Mouse (Mus musculus) stomach, embryonic 15.5 days (tissue): Measurements from ENCODE around the gene Tex14. TPM values are rescaled to one million over a fixed set of nuclear protein-coding genes. Genes with fewer than 3 reads are reported as not detected.

Source experiments
- ATAC-seq: fragments of 200-750 bp; cut with Nextera tagmentation; 2 replicates; pipeline ENCODE4 v1.8.0; 2017; ENCODE audit warnings: low read depth, moderate number of reproducible peaks, moderate TSS enrichment; ENCODE audit not compliant: insufficient read depth, low FRiP score
- H3K27ac ChIP-seq: fragments of 300-500 bp; sonication (generic); 2 replicates; pipeline ENCODE4 v1.5.1; 2015; ENCODE audit warnings: mild to moderate bottlenecking, inconsistent platforms
- H3K27me3 ChIP-seq: fragments of 300-500 bp; sonication (generic); replicated peaks from 2 replicates; pipeline ENCODE4 v1.6.1; 2015; ENCODE audit warnings: inconsistent platforms
- H3K36me3 ChIP-seq: fragments of 300-500 bp; sonication (generic); 2 replicates; pipeline ENCODE4 v1.6.1; 2015; ENCODE audit warnings: inconsistent platforms
- H3K4me1 ChIP-seq: fragments of 300-500 bp; sonication (generic); 2 replicates; pipeline ENCODE4 v1.6.1; 2015; ENCODE audit warnings: inconsistent platforms
- H3K4me2 ChIP-seq: fragments of 300-500 bp; sonication (generic); 2 replicates; pipeline ENCODE4 v1.6.1; 2015; ENCODE audit warnings: mild to moderate bottlenecking, inconsistent platforms
- H3K4me3 ChIP-seq: fragments of 300-500 bp; sonication (generic); replicated peaks from 2 replicates; pipeline ENCODE4 v1.5.1; 2015; ENCODE audit warnings: inconsistent platforms
- H3K9ac ChIP-seq: fragments of 300-500 bp; sonication (generic); 2 replicates; pipeline ENCODE4 v1.6.1; 2015; ENCODE audit warnings: inconsistent platforms
- H3K9me3 ChIP-seq: fragments of 300-500 bp; sonication (generic); 2 replicates; pipeline ENCODE4 v1.6.1; 2016; ENCODE audit warnings: inconsistent platforms
- WGBS: fragments of 180-500 bp; shearing (Covaris S2); methylation state at CpG from one replicate; pipeline ENCODE4 v1.1.7; 2015; 5-methylcytosine and 5-hydroxymethylcytosine counted together
- polyA plus RNA-seq: library from polyadenylated mRNA; unstranded; fragments of >200 nt; fragmentation: Nextera tagmentation; extraction: Ambion mirVana; gene quantifications from 2 replicates; pipeline ENCODE4 v1.2.1, GENCODE M21; 2015

Gene Tex14
- polyA plus RNA-seq, 1 experiment from 2014 or later = 0.59 TPM

- H3K27me3 ChIP-seq = no peaks in the 10 kb centered on the region; the same call in 1 of the 2 replicates
- WGBS = 63% methylated on average over 5 of the region's 5 CpGs
Observed at GRCm38 (mm10) chr11:87570743-87571142, 165.9 kb downstream of the Tex14 start.

GRCm38 (mm10) chr11:87571361-87571950, 166.6 kb downstream of the Tex14 start:
- no peaks in the 10 kb centered on the region for H3K4me1 ChIP-seq
- no peak overlapping the region for H3K4me3 ChIP-seq
- H3K27ac ChIP-seq = no peak overlapping the region
- H3K4me2 ChIP-seq = no peak overlapping the region
- WGBS = 90% methylated on average over 1 of the region's 1 CpGs
- H3K9me3 ChIP-seq = no peaks in the 10 kb centered on the region
- H3K36me3 ChIP-seq = no peaks in the 10 kb centered on the region
- H3K9ac ChIP-seq = no peak overlapping the region
- H3K27me3 ChIP-seq = no peaks in the 10 kb centered on the region; the same call in 1 of the 2 replicates
- no peak for ATAC-seq

More at GRCm38 (mm10) chr11:87570743-87571142, 165.9 kb downstream of the Tex14 start:
- no peak for ATAC-seq
- Histone ChIP-seq H3K9ac (no peak overlapping the region), H3K27ac (no peak overlapping the region), H3K9me3 (no peaks in the 10 kb centered on the region), H3K4me3 (no peak overlapping the region), H3K4me1 (no peaks in the 10 kb centered on the region), H3K4me2 (no peak overlapping the region), H3K36me3 (no peaks in the 10 kb centered on the region)

GRCm38 (mm10) chr11:87573751-87574150, 168.9 kb downstream of the Tex14 start:
- Histone ChIP-seq H3K27ac (no peak overlapping the region), H3K36me3 (no peaks in the 10 kb centered on the region), H3K4me3 (no peak overlapping the region), H3K9me3 (no peaks in the 10 kb centered on the region), H3K4me1 (peaks cover 8% of the 10 kb centered on the region), H3K4me2 (no peak overlapping the region), H3K27me3 (no peaks in the 10 kb centered on the region; the same call in 1 of the 2 replicates), H3K9ac (no peak overlapping the region)
- WGBS = 59% methylated on average over 7 of the region's 7 CpGs
- ATAC-seq = no peak

- Histone ChIP-seq H3K4me1 (peaks cover 10% of the 10 kb centered on the region), H3K27me3 (no peaks in the 10 kb centered on the region; the same call in 1 of the 2 replicates), H3K4me2 (no peak overlapping the region), H3K27ac (no peak overlapping the region), H3K36me3 (no peaks in the 10 kb centered on the region), H3K4me3 (no peak overlapping the region), H3K9me3 (no peaks in the 10 kb centered on the region), H3K9ac (no peak overlapping the region)
- no peak for ATAC-seq
- 53% methylated on average over 21 of the region's 21 CpGs for WGBS
Observed at GRCm38 (mm10) chr11:87574520-87575180, 169.8 kb downstream of the Tex14 start.

GRCm38 (mm10) chr11:87577601-87578248, 172.9 kb downstream of the Tex14 start:
- H3K4me3 ChIP-seq = peak overlapping the region; percentile 55
- ATAC-seq = no peak
- H3K36me3 ChIP-seq = no peaks in the 10 kb centered on the region
- no peaks in the 10 kb centered on the region; the same call in 1 of the 2 replicates for H3K27me3 ChIP-seq
- peak overlapping the region; percentile 5; the same call in 1 of the 2 replicates for H3K9ac ChIP-seq
- WGBS = 30% methylated on average over 6 of the region's 6 CpGs
- no peaks in the 10 kb centered on the region for H3K9me3 ChIP-seq
- no peak overlapping the region for H3K27ac ChIP-seq
- H3K4me2 ChIP-seq = peak overlapping the region; percentile 97
- peaks cover 10% of the 10 kb centered on the region for H3K4me1 ChIP-seq

GRCm38 (mm10) chr11:87578249-87578962, 173.5 kb downstream of the Tex14 start:
- no peaks in the 10 kb centered on the region for H3K9me3 ChIP-seq
- H3K4me1 ChIP-seq = peaks cover 10% of the 10 kb centered on the region
- H3K9ac ChIP-seq = peak overlapping the region; percentile 5
- peak overlapping the region; percentile 55 for H3K4me3 ChIP-seq
- H3K36me3 ChIP-seq = no peaks in the 10 kb centered on the region
- no peaks in the 10 kb centered on the region; the same call in 1 of the 2 replicates for H3K27me3 ChIP-seq
- WGBS = under 1% methylated on average over 40 of the region's 40 CpGs
- ATAC-seq = peak; percentile 68; the same call in 1 of the 2 replicates
- peak overlapping the region; percentile 97 for H3K4me2 ChIP-seq
- H3K27ac ChIP-seq = peak overlapping the region; percentile 59

GRCm38 (mm10) chr11:87578963-87579601, 174.2 kb downstream of the Tex14 start:
- peak overlapping the region; percentile 59 for H3K27ac ChIP-seq

GRCm38 (mm10) chr11:87579713-87580112, 174.8 kb downstream of the Tex14 start:
- H3K4me2 ChIP-seq = no peak overlapping the region
- H3K9me3 ChIP-seq = no peaks in the 10 kb centered on the region
- 49% methylated on average over 1 of the region's 1 CpGs for WGBS
- 0 out of 2 replicates have a peak overlapping the region, but pooled peaks have one; percentile 26 for H3K27ac ChIP-seq
- H3K4me1 ChIP-seq = peaks cover 10% of the 10 kb centered on the region
- H3K27me3 ChIP-seq = no peaks in the 10 kb centered on the region; the same call in 1 of the 2 replicates
- no peaks in the 10 kb centered on the region for H3K36me3 ChIP-seq
- ATAC-seq = no peak
- no peak overlapping the region for H3K4me3 ChIP-seq
- no peak overlapping the region for H3K9ac ChIP-seq

More at GRCm38 (mm10) chr11:87578963-87579601, 174.2 kb downstream of the Tex14 start:
- no peaks in the 10 kb centered on the region for H3K36me3 ChIP-seq
- peak overlapping the region; percentile 55 for H3K4me3 ChIP-seq
- peaks cover 10% of the 10 kb centered on the region for H3K4me1 ChIP-seq
- 19% methylated on average over 10 of the region's 10 CpGs for WGBS
- H3K9ac ChIP-seq = 0 out of 2 replicates have a peak overlapping the region, but pooled peaks have one; percentile 5
- no peaks in the 10 kb centered on the region for H3K9me3 ChIP-seq
- peak overlapping the region; percentile 97 for H3K4me2 ChIP-seq
- no peak for ATAC-seq
- no peaks in the 10 kb centered on the region; the same call in 1 of the 2 replicates for H3K27me3 ChIP-seq

GRCm38 (mm10) chr11:87580543-87581085, 175.7 kb downstream of the Tex14 start:
- ATAC-seq = no peak
- no peak overlapping the region for H3K9ac ChIP-seq
- peaks cover 10% of the 10 kb centered on the region for H3K4me1 ChIP-seq
- no peak overlapping the region for H3K27ac ChIP-seq
- H3K27me3 ChIP-seq = no peaks in the 10 kb centered on the region; the same call in 1 of the 2 replicates
- H3K36me3 ChIP-seq = no peaks in the 10 kb centered on the region
- H3K9me3 ChIP-seq = no peaks in the 10 kb centered on the region
- no peak overlapping the region for H3K4me3 ChIP-seq
- H3K4me2 ChIP-seq = no peak overlapping the region
- 52% methylated on average over 9 of the region's 10 CpGs for WGBS

GRCm38 (mm10) chr11:87581161-87581865, 176.4 kb downstream of the Tex14 start:
- Histone ChIP-seq H3K9me3 (no peaks in the 10 kb centered on the region), H3K4me2 (no peak overlapping the region)

More at GRCm38 (mm10) chr11:87581161-87581865, 176.4 kb downstream of the Tex14 start:
- no peak overlapping the region for H3K4me3 ChIP-seq
- H3K36me3 ChIP-seq = no peaks in the 10 kb centered on the region
- no peak overlapping the region for H3K9ac ChIP-seq
- no peaks in the 10 kb centered on the region for H3K27me3 ChIP-seq
- H3K27ac ChIP-seq = no peak overlapping the region
- H3K4me1 ChIP-seq = peaks cover 10% of the 10 kb centered on the region
- ATAC-seq = no peak
- 88% methylated on average over 12 of the region's 12 CpGs for WGBS
